Mouse (Mus musculus): ENCODE data around the gene Crebl2. TPM values are rescaled to one million over a fixed set of nuclear protein-coding genes. Genes with fewer than 3 reads are reported as not detected.
A peak's percentile ranks its signal among the peaks of the same experiment; 100 is the strongest.

Gene Crebl2
- polyA plus RNA-seq, 1 experiment = 10.9 TPM

GRCm38 (mm10) chr6:134855926-134856325 lies 26.0 kb downstream of the Crebl2 start:
- 96% methylated on average over 16 of the region's 16 CpGs for whole genome bisulfite sequencing
- DNase-seq (ENCODE audit: low read depth in 1 of 2, low spot score in 2 of 2) = no peak
- Histone ChIP-seq H3K4me1 (ENCODE audit: control insufficient read depth, insufficient read depth, insufficient read length) (no peaks in the 10 kb centered on the region), H3K36me3 (ENCODE audit: control insufficient read depth, insufficient read depth, low read length) (peaks cover 5% of the 10 kb centered on the region; the same call in 1 of the 2 replicates), H3K27ac (ENCODE audit: insufficient read depth, low read length) (no peak overlapping the region), H3K27me3 (ENCODE audit: control insufficient read depth, insufficient read depth, low read length) (no peaks in the 10 kb centered on the region), H3K4me3 (ENCODE audit: extremely low read depth, insufficient read depth, insufficient read length) (no peak overlapping the region)
- TF ChIP-seq POLR2A (IDR thresholded peaks at IDR 0.05; ENCODE audit: low read depth, low read length) = no peak

- H3K27me3 ChIP-seq (ENCODE audit: control insufficient read depth, insufficient read depth, low read length) = no peaks in the 10 kb centered on the region
- no peak overlapping the region for H3K27ac ChIP-seq (ENCODE audit: insufficient read depth, low read length)
- DNase-seq (ENCODE audit: low read depth in 1 of 2, low spot score in 2 of 2) = no peak
- H3K36me3 ChIP-seq (ENCODE audit: control insufficient read depth, insufficient read depth, low read length) = 0 out of 2 replicates have a peak, but pooled peaks cover 1% of the 10 kb centered on the region
- H3K4me3 ChIP-seq (ENCODE audit: extremely low read depth, insufficient read depth, insufficient read length) = no peak overlapping the region
- H3K4me1 ChIP-seq (ENCODE audit: control insufficient read depth, insufficient read depth, insufficient read length) = peaks cover 3% of the 10 kb centered on the region; the same call in 1 of the 2 replicates
- 93% methylated on average over 6 of the region's 6 CpGs for WGBS
- TF ChIP-seq POLR2A (IDR thresholded peaks at IDR 0.05; ENCODE audit: low read depth, low read length) (no peak), CTCF (IDR thresholded peaks at IDR 0.05; ENCODE audit: extremely low read depth, insufficient read depth, insufficient read length, insufficient replicate concordance) (no peak)
Measured at GRCm38 (mm10) chr6:134859021-134859420, 29.1 kb downstream of the Crebl2 start.

GRCm38 (mm10) chr6:134860275-134860674 lies 30.3 kb downstream of the Crebl2 start:
- Histone ChIP-seq H3K27me3 (ENCODE audit: control insufficient read depth, insufficient read depth, low read length) (no peaks in the 10 kb centered on the region), H3K36me3 (ENCODE audit: control insufficient read depth, insufficient read depth, low read length) (0 out of 2 replicates have a peak, but pooled peaks cover 1% of the 10 kb centered on the region), H3K27ac (ENCODE audit: insufficient read depth, low read length) (no peak overlapping the region), H3K4me1 (ENCODE audit: control insufficient read depth, insufficient read depth, insufficient read length) (peaks cover 3% of the 10 kb centered on the region; the same call in 1 of the 2 replicates), H3K4me3 (ENCODE audit: extremely low read depth, insufficient read depth, insufficient read length) (no peak overlapping the region)
- DNase-seq (ENCODE audit: low read depth in 1 of 2, low spot score in 2 of 2) = no peak
- 88% methylated on average over 4 of the region's 4 CpGs for WGBS
- no peak for TF ChIP-seq POLR2A (IDR thresholded peaks at IDR 0.05; ENCODE audit: low read depth, low read length)
- TF ChIP-seq CTCF (IDR thresholded peaks at IDR 0.05; ENCODE audit: extremely low read depth, insufficient read depth, insufficient read length, insufficient replicate concordance) = no peak

- no peak overlapping the region for H3K27ac ChIP-seq (ENCODE audit: insufficient read depth, low read length)
- no peak for DNase-seq (ENCODE audit: low read depth in 1 of 2, low spot score in 2 of 2)
- 92% methylated on average over 12 of the region's 12 CpGs for WGBS
- no peak overlapping the region for H3K4me3 ChIP-seq (ENCODE audit: extremely low read depth, insufficient read depth, insufficient read length)
- no peaks in the 10 kb centered on the region for H3K27me3 ChIP-seq (ENCODE audit: control insufficient read depth, insufficient read depth, low read length)
- H3K4me1 ChIP-seq (ENCODE audit: control insufficient read depth, insufficient read depth, insufficient read length) = peaks cover 3% of the 10 kb centered on the region; the same call in 1 of the 2 replicates
- H3K36me3 ChIP-seq (ENCODE audit: control insufficient read depth, insufficient read depth, low read length) = no peaks in the 10 kb centered on the region
- TF ChIP-seq CTCF (IDR thresholded peaks at IDR 0.05; ENCODE audit: extremely low read depth, insufficient read depth, insufficient read length, insufficient replicate concordance) (no peak), POLR2A (IDR thresholded peaks at IDR 0.05; ENCODE audit: low read depth, low read length) (no peak)
Measured at GRCm38 (mm10) chr6:134861386-134861785, 31.4 kb downstream of the Crebl2 start.

GRCm38 (mm10) chr6:134862671-134863104 lies 32.7 kb downstream of the Crebl2 start:
- Histone ChIP-seq H3K4me1 (ENCODE audit: control insufficient read depth, insufficient read depth, insufficient read length) (peaks cover 3% of the 10 kb centered on the region; the same call in 1 of the 2 replicates), H3K36me3 (ENCODE audit: control insufficient read depth, insufficient read depth, low read length) (no peaks in the 10 kb centered on the region), H3K4me3 (ENCODE audit: extremely low read depth, insufficient read depth, insufficient read length) (no peak overlapping the region), H3K27ac (ENCODE audit: insufficient read depth, low read length) (no peak overlapping the region), H3K27me3 (ENCODE audit: control insufficient read depth, insufficient read depth, low read length) (no peaks in the 10 kb centered on the region)
- no peak for TF ChIP-seq CTCF (IDR thresholded peaks at IDR 0.05; ENCODE audit: extremely low read depth, insufficient read depth, insufficient read length, insufficient replicate concordance)
- TF ChIP-seq POLR2A (IDR thresholded peaks at IDR 0.05; ENCODE audit: low read depth, low read length) = no peak
- DNase-seq (ENCODE audit: low read depth in 1 of 2, low spot score in 2 of 2) = no peak
- WGBS = 62% methylated on average over 13 of the region's 13 CpGs

GRCm38 (mm10) chr6:134863146-134863545 lies 33.2 kb downstream of the Crebl2 start:
- H3K4me1 ChIP-seq (ENCODE audit: control insufficient read depth, insufficient read depth, insufficient read length) = peaks cover 3% of the 10 kb centered on the region; the same call in 1 of the 2 replicates
- no peak overlapping the region for H3K27ac ChIP-seq (ENCODE audit: insufficient read depth, low read length)
- no peaks in the 10 kb centered on the region for H3K36me3 ChIP-seq (ENCODE audit: control insufficient read depth, insufficient read depth, low read length)
- peak; percentile 95 for TF ChIP-seq CTCF (IDR thresholded peaks at IDR 0.05; ENCODE audit: extremely low read depth, insufficient read depth, insufficient read length, insufficient replicate concordance)
- no peak for TF ChIP-seq POLR2A (IDR thresholded peaks at IDR 0.05; ENCODE audit: low read depth, low read length)
- no peaks in the 10 kb centered on the region for H3K27me3 ChIP-seq (ENCODE audit: control insufficient read depth, insufficient read depth, low read length)
- 8% methylated on average over 19 of the region's 19 CpGs for WGBS
- H3K4me3 ChIP-seq (ENCODE audit: extremely low read depth, insufficient read depth, insufficient read length) = no peak overlapping the region
- peak; percentile 52 to 83 for DNase-seq (ENCODE audit: low read depth in 1 of 2, low spot score in 2 of 2)

GRCm38 (mm10) chr6:134866113-134866512 lies 36.2 kb downstream of the Crebl2 start:
- no peak for TF ChIP-seq CTCF (IDR thresholded peaks at IDR 0.05; ENCODE audit: extremely low read depth, insufficient read depth, insufficient read length, insufficient replicate concordance)
- no peak for TF ChIP-seq POLR2A (IDR thresholded peaks at IDR 0.05; ENCODE audit: low read depth, low read length)
- H3K4me3 ChIP-seq (ENCODE audit: extremely low read depth, insufficient read depth, insufficient read length) = no peak overlapping the region
- no peaks in the 10 kb centered on the region for H3K27me3 ChIP-seq (ENCODE audit: control insufficient read depth, insufficient read depth, low read length)
- H3K27ac ChIP-seq (ENCODE audit: insufficient read depth, low read length) = no peak overlapping the region
- H3K36me3 ChIP-seq (ENCODE audit: control insufficient read depth, insufficient read depth, low read length) = peaks cover 2% of the 10 kb centered on the region; the same call in 1 of the 2 replicates
- H3K4me1 ChIP-seq (ENCODE audit: control insufficient read depth, insufficient read depth, insufficient read length) = peaks cover 3% of the 10 kb centered on the region; the same call in 1 of the 2 replicates
- 93% methylated on average over 7 of the region's 7 CpGs for WGBS
- DNase-seq (ENCODE audit: low read depth in 1 of 2, low spot score in 2 of 2) = no peak

All from spleen, adult 2 months (tissue).